17 mouse cellular contexts compared by ENCODE assay signal in the genomic region with DNA sequence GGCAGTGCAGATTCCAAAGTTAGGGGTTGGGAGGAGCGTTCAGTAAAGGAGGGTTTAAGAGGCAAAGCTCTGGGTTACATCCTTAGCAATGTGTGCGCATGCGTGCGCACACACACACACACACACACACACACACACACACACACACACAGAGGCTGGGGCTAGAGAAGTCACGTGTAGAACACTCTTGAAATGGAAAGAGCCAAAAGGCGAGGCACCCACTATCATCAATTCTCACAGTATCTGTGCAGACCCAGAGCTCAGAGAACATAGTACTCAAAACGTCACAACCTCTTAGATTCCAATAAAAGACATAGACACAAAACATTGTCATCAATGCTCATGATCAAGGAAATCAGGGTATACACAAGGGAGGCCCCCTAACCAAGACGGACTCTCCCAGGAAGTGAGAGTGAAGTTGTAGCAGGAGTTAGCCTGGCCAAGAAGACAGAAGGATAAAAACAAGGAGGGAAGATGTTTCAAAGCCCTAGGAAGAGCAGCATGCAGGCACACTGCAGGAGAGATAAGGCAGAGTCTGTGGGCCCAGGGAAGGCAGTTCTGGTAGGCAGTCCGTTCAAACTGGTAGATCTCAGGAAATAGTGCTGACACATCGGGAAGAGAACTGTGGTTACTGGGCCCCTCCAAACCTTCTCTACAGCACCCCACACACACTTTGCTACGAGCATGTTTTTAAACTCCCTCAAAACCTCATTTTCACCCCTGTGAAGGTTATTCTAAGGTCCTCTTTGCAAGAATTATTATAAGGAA.
"Had no signal": no experiment of that assay in that cellular context is flagged by ENCODE, and none has a peak within 500 bp of the region (broad histone marks: within the 10 kb centered on the region; RNA-seq: fewer than 3 reads in every experiment).

No protein-coding gene starts in this region.

- H3K4me2 ChIP-seq: neural tube, embryonic 12.5 days; stomach, embryonic 15.5 days had no signal

- H3K9ac ChIP-seq: neural tube, embryonic 12.5 days; stomach, embryonic 15.5 days had no signal

- H3K4me1 ChIP-seq: stomach, embryonic 15.5 days had no signal

- H3K27ac ChIP-seq: kidney, postnatal 0 days; limb, embryonic 10.5 days; neural tube, embryonic 12.5 days; stomach, embryonic 15.5 days had no signal

- H3K4me3 ChIP-seq: limb, embryonic 10.5 days; neural tube, embryonic 12.5 days; stomach, embryonic 15.5 days had no signal

- H3K9me3 ChIP-seq: limb, embryonic 10.5 days; neural tube, embryonic 12.5 days; stomach, embryonic 15.5 days had no signal

- DNase-seq: kidney, adult 11 months; kidney, adult 9 months; kidney, postnatal 36 days; layer of hippocampus, adult 9-11 months; layer of hippocampus, postnatal 36 days; lung, adult 2 months; lung, postnatal 36 days; midbrain, embryonic 14.5 days; right cerebral cortex, postnatal 14 days; thymus, adult 2 months; thymus, postnatal 25 days had no signal

- ATAC-seq: inflammation-experienced regulatory T-cells, adult 6 months; lung, postnatal 0 days had no signal

- H3K27me3 ChIP-seq: neural tube, embryonic 12.5 days; stomach, embryonic 15.5 days had no signal

- H3K36me3 ChIP-seq: limb, embryonic 10.5 days; neural tube, embryonic 12.5 days; stomach, embryonic 15.5 days had no signal
